Mouse (Mus musculus) spleen, embryonic (tissue): Measurements from ENCODE around the gene Etnk2.
"Not testable (repeated sequence)": the region's sequence is repeated elsewhere in the genome, so short reads cannot be mapped to it uniquely, and the experiment has no call there.

Experiments
- CTCF ChIA-PET: fragments of 350-600 bp; sonication (Branson Sonifier 250); formaldehyde crosslinking; loops from one replicate; lab custom pipeline; 2022; lab: Charles Lee

Etnk2 gene

DNA sequence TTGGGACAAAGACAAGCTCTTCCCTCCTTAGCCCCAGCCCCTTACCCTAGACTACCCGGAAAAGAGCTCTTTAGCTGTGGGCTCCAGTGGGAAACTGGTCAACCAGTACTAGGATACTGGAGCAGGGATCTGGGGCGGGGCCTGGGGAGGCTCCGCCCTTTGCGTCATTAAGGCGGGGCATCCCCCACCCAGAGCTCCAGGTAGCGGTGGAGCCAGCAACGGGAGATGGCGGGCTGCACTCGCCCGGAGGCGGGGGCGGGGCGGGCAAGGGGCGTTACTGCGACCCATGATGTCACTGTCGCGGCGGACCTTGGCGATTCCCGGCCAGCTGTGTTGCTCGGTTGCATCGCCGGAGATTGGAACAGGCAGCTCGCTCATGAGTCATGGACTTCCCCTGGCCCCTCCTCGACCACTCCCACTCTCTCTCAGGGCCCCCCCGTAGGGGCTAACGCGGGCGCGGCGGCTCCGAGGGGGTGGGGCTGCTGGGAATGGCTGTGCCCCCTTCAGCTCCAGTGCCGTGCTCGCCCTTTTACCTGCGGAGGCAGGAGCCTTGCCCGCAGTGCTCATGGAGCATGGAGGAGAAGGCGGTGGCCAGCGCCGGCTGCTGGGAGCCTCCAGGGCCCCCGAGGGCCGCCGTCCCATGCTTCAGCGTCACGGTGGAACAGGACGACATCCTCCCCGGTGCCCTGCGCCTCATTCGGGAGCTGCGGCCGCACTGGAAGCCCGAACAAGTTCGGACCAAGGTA lies at the start of gene Etnk2:
Gene Etnk2, plus strand, starts transcription at position 297 of the 746 bp plus-strand sequence.
- CTCF ChIA-PET: no interaction called here

GRCm38 (mm10) chr1:133314364-133314763 lies 49.0 kb upstream of the Etnk2 start:
- CTCF ChIA-PET: interaction anchor here (0.7 kb wide), 1 partner anchor 410 kb away, joined by 11 read pairs; no protein-coding TSS in a partner anchor

- CTCF ChIA-PET: no interaction called here
Measured at GRCm38 (mm10) chr1:133315775-133316174, 47.6 kb upstream of the Etnk2 start.

DNA sequence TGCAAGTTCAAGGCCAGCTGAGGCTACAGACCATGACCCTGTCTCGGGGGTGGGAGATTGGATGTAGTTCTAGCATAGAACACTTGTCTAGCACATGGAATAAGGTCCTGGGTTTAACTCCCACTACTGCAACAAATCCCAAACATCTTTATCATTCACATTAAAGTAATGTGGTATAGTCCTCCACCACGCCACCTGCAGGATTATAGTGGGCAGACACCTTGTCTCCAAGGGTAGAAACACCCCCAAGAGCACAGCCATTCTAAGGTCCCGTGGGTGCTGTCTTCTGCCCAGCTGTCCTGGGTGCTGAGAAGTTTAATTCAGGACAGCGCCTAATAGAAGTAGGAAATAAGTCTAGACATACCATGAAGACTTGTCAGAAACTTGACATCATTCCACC lies 46.8 kb upstream of the Etnk2 start:
- CTCF ChIA-PET: no interaction called here

GRCm38 (mm10) chr1:133317149-133317548 lies 46.2 kb upstream of the Etnk2 start:
- CTCF ChIA-PET: no interaction called here

DNA sequence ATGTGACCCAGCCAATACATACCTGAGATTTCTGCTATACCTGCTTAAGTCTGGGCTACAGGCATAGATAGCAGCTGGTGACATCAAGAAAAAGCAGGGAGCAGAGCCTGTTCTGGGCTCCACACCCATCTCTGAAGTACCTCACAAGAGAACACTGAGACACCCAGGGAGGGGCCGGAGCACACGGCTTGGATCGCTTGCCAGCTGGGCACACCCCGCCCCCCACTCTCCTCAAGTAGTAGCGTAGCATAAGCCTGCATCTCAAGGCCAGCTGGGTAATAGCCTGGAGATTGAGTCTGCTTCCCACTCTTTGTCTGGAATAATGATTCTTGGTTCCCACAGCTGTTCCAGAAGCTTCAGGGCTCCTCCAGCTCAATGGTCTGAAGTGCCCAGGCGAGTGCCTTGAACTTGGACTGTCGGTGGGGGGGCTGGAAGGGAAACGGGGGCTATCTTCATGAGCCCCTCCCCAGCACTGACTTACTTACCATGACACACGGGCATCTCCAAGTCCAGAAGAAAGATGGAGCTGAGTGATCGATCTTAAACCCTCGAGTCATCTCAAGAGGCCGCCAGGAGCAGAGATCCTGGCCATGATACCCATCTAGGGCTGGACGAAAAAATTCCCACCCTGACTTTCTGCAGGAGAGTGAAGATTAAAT lies 42.0 kb upstream of the Etnk2 start, which contains the start of gene Kiss1:
Gene Kiss1, plus strand, starts transcription at position 609 of the 659 bp plus-strand sequence.
- CTCF ChIA-PET: no interaction called here

DNA sequence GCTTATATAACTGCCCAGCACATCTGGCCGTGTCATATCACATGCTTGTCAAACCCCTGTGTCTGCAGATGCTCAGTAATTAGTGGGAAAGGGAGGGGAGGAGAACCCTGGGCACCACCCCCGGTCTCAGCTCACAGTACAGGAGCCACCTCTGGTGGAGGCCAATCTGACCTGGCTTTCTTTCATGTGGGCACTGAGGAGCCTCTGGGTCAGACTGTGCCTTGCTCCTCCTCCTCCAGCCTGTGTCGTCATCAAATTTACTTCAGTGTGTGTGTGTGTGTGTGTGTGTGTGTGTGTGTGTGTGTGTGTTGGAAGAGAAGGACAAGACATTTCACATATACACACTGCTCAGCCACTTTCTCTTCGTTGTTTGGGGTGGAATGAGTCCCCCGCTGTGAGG lies 40.0 kb upstream of the Etnk2 start:
- CTCF ChIA-PET: interaction anchor here (0.5 kb wide), 1 partner anchor 1021 kb away, joined by 8 read pairs; no protein-coding TSS in a partner anchor

DNA sequence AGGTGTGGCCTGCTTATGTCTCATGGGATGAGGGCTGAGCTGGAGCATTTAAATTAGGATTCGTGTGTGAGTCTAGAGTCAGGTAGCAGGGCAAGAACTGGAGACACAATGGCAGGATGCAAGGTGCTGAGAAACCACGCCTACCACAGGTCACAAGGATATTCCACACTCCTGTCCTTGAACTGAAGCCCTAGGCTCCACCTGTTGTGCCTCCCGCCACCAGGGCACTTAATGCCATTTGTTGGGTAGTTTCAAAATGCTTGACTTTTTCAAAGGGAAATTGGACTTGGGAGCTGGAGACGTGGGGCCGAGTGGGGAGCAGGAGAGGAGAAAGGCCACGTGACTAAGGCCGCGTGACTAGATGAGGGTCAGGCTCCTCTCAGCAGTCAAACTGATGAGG lies 37.4 kb upstream of the Etnk2 start:
- CTCF ChIA-PET: no interaction called here

- CTCF ChIA-PET: no interaction called here
Measured at GRCm38 (mm10) chr1:133327094-133327493, 36.3 kb upstream of the Etnk2 start.

- CTCF ChIA-PET: no interaction called here
Measured at GRCm38 (mm10) chr1:133328299-133328795, 35.0 kb upstream of the Etnk2 start.

DNA sequence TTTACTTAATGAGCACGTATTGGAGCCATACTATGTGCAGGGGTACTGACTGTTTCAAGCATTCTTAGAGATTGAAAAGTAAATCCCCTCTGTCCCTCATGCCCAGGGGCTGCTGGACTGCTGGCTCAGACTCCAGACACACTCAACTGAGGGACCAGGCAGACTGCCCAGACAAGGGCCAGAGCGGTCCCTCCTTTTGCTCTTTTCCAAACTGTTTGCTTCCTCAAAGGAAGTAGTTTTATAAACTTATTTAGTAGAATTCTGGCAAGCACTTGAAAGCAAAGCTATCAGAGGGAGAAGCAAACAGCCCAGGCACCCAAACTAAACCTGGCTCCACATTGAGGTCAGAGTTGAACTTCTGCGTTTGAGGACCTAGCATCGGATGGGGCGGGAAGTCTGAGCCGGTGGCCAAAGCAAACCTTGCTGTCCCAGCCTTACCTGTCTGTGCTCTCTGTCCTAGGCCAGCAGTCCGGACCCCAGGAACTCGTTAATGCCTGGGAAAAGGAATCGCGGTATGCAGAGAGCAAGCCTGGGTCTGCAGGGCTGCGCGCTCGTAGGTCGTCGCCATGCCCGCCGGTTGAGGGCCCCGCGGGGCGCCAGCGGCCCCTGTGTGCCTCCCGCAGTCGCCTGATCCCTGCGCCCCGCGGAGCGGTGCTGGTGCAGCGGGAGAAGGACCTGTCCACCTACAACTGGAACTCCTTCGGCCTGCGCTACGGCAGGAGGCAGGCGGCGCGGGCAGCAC lies 34.3 kb upstream of the Etnk2 start:
- CTCF ChIA-PET: no interaction called here

DNA sequence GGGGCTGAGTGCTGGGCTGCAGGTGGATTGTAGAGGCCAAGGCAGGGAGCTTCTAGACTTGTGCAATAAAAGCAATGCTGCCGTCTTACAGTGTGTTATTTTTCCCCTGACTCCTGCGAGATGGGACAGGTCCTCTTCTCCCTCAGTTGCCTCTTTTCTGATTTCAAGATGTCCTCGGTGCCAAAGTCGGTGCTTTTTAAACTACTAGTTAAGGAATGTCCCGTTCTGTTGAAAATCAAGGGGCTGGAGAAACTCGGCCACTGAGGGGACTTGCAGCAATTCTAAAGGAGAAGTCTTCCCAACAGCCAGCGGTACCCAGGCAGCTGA lies 33.8 kb upstream of the Etnk2 start:
- CTCF ChIA-PET: no interaction called here

DNA sequence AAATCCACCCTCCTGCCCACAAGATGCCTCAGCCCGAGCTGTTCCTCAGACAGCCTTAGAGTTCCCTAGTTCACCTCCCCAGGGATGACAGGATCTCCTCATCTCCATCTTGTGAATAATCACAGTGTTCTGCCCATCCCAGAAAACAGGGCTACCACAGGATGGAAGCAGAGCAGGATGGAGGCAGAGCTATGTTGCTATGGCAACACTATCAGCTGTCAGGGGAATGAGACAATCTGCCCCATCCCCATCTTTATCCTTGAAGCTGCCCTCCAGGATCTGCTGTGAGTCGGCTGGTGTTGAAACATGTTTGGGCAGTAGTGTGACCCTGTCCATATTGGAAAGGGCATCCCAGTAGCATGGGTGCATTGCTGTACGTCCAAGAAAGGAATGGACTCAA lies 32.2 kb upstream of the Etnk2 start:
- CTCF ChIA-PET: no interaction called here

- CTCF ChIA-PET: no interaction called here
Measured at GRCm38 (mm10) chr1:133332656-133333430, 30.5 kb upstream of the Etnk2 start.

DNA sequence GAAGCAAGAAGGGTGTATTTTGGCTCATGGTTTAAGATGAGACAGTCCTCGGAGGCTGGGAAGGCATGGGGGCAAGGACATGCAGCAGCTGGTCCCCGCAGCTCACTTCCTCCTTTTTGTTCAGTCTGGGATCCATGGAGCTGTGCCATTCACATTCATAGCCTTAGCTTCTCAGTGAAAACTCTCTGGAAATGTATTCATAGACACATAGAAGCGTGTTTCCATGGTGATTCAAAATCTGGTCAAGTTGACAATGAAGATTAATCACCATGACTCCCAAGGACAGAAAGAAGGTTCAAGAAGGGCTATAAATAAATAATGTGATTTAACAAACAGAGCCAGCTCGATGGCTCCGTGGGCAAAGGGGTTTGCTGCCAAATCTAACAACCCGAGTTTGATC lies 29.4 kb upstream of the Etnk2 start:
- CTCF ChIA-PET: interaction anchor here (0.8 kb wide), 1 partner anchor 16 kb away, joined by 4 read pairs; the partner anchor contains the start of gene Ren1

DNA sequence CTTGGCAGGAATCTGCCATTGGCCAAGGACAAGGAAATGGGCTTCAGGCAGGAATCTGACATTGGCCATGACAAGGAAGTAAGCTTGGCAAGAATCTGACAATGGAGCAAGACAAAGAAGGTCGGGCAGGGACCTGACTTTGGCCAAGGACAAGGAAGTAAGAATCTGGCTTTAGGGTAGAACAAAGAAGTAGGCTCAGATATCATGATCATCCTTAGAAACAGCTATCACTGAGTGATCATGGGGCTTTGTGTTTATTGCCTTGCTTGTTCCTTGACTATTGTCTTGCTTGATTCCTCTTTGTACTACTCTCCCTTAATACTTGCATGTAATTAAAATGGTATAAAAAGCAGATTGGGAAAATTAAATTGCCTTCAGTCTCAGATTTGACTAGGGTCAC lies 23.0 kb upstream of the Etnk2 start:
- CTCF ChIA-PET: not testable (repeated sequence)

- CTCF ChIA-PET: no interaction called here
Measured at GRCm38 (mm10) chr1:133344357-133344756, 19.0 kb upstream of the Etnk2 start.

- CTCF ChIA-PET: no interaction called here
Measured at GRCm38 (mm10) chr1:133346531-133346930, 16.8 kb upstream of the Etnk2 start.

DNA sequence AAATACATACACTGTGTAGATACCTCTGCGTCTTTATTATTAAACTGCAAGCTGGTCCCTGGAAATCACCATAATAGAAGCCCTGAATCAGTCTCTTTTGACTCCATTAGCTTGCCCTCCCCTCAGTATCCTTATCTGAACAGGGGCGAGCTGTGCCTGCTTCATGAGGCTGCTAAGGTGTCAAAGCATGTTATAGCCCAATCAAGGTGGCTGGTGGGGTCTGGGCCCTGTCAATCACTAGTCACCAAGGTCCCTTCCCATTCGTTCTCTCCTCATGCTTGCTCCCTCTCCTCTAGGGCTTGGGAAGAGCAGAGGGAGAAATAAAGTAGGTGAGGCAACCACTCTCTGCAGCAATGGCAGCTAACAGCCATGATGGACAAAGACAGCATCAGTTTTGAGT lies 16.1 kb upstream of the Etnk2 start:
- CTCF ChIA-PET: no interaction called here

DNA sequence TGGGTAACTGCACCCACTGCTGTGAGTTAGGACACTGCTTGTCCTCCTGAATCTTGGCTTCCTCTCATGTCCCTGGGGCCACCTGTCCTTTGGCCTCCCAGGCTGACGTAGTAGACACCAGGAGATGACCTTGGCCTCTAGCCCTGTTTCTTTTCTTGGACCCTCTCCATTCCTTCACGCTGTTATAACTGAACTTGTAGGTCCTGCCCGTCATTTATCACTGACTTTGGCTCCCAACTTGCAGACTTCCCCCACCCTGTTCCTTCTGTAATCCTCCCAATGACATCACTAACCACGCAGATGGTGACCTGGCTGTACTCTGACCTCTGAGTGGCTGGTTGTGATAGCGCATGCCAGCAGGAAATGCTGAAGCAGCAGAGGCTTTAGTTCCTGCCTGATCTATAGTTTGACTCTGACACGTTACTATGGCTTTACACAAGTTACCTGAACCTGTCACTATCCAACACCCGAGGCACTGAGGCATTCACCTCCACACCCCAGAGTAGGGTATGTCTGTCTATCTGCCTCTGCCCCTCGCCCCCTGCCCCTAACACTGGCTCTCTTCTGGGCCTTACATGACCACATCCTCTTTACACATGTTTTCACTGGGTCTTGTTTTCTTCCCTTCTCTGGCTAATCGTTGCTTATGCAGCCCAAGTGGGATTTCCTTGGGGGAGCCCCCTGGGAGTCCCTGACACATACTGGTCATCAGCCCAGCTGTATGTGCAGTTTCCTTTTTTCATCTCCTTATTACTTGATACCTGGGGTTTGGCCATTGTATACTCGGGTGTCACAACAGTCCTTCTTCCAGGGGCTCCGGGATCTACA lies 15.5 kb upstream of the Etnk2 start:
- CTCF ChIA-PET: no interaction called here
